Mouse (Mus musculus): ENCODE results near the gene Gm17387. TPM values are rescaled to one million over a fixed set of nuclear protein-coding genes. Genes with fewer than 3 reads are reported as not detected.

Gm17387 gene
- polyA plus RNA-seq (2012; rRNA removed): not detected in 2 replicates

GRCm38 (mm10) chr7:141028831-141029230, at the start of gene Gm17387:
Gene Gm17387, plus strand, starts transcription at chr7:141029131.

GRCm38 (mm10) chr7:141010593-141010992, 18.3 kb upstream of the Gm17387 start, which contains the start of gene Ifitm3:
Gene Ifitm3, minus strand, starts transcription at chr7:141010770.

GRCm38 (mm10) chr7:141017824-141018223, 11.1 kb upstream of the Gm17387 start, which contains the start of gene Ifitm6:
Gene Ifitm6, minus strand, starts transcription at chr7:141017924.

GRCm38 (mm10) chr7:141060426-141061242, 31.7 kb downstream of the Gm17387 start, which contains the start of gene B4galnt4:
Gene B4galnt4, plus strand, starts transcription at chr7:141061104.

GRCm38 (mm10) chr7:141077841-141078240, 48.9 kb downstream of the Gm17387 start, which contains the start of gene Pkp3:
Gene Pkp3, plus strand, starts transcription at chr7:141078218.

Other genes with a start within 250 kb of the Gm17387 start
- 0.14 and 0.26 TPM in 2 replicates for gene Syce1, start 241.3 kb upstream of the Gm17387 start, polyA plus RNA-seq (2012; rRNA removed)
- gene Zfp941, start 207.0 kb upstream of the Gm17387 start, polyA plus RNA-seq (2012; rRNA removed): 0.12 and 0.23 TPM in 2 replicates
- 22.0 and 24.3 TPM in 2 replicates for gene Urah, start 194.1 kb upstream of the Gm17387 start, polyA plus RNA-seq (2012; rRNA removed)
- 5.0 and 5.1 TPM in 2 replicates for gene Scgb1c1, start 183.6 kb upstream of the Gm17387 start, polyA plus RNA-seq (2012; rRNA removed)
- 0.28 and 0.41 TPM in 2 replicates for gene Odf3, start 181.3 kb upstream of the Gm17387 start, polyA plus RNA-seq (2012; rRNA removed)
- gene Gm45785, start 172.8 kb upstream of the Gm17387 start, polyA plus RNA-seq (2012; rRNA removed): not detected in 2 replicates
- 136 and 146 TPM in 2 replicates for gene Ric8a, start 172.2 kb upstream of the Gm17387 start, polyA plus RNA-seq (2012; rRNA removed)
- gene Bet1l, start 171.6 kb upstream of the Gm17387 start, polyA plus RNA-seq (2012; rRNA removed): 27.1 and 32.9 TPM in 2 replicates
- 62.6 and 66.1 TPM in 2 replicates for gene Psmd13, start 147.2 kb upstream of the Gm17387 start, polyA plus RNA-seq (2012; rRNA removed)
- 31.6 and 44.1 TPM in 2 replicates for gene Sirt3, start 146.8 kb upstream of the Gm17387 start, polyA plus RNA-seq (2012; rRNA removed)
- 4.1 and 5.5 TPM in 2 replicates for gene Cox8b, start 128.7 kb upstream of the Gm17387 start, polyA plus RNA-seq (2012; rRNA removed)
- gene Nlrp6, start 108.2 kb upstream of the Gm17387 start, polyA plus RNA-seq (2012; rRNA removed): 1.4 and 1.6 TPM in 2 replicates
- 61.1 and 72.6 TPM in 2 replicates for gene Pgghg, start 87.7 kb upstream of the Gm17387 start, polyA plus RNA-seq (2012; rRNA removed)
- gene Ifitm5, start 78.8 kb upstream of the Gm17387 start, polyA plus RNA-seq (2012; rRNA removed): 2.4 and 4.1 TPM in 2 replicates
- 0.60 TPM in 1 of 2 replicates, not detected in the other for gene Gm45717, start 73.2 kb upstream of the Gm17387 start, polyA plus RNA-seq (2012; rRNA removed)
- 1,395 and 2,043 TPM in 2 replicates for gene Ifitm2, start 73.1 kb upstream of the Gm17387 start, polyA plus RNA-seq (2012; rRNA removed)
- gene Ifitm1, start 61.9 kb upstream of the Gm17387 start, polyA plus RNA-seq (2012; rRNA removed): 658 and 1,418 TPM in 2 replicates
- 378 and 768 TPM in 2 replicates for gene Ifitm3, start 18.4 kb upstream of the Gm17387 start, polyA plus RNA-seq (2012; rRNA removed)
- gene Ifitm6, start 11.2 kb upstream of the Gm17387 start, polyA plus RNA-seq (2012; rRNA removed): 5.8 and 9.8 TPM in 2 replicates
- gene B4galnt4, start 32.0 kb downstream of the Gm17387 start, polyA plus RNA-seq (2012; rRNA removed): 3.2 and 3.5 TPM in 2 replicates
- 13.5 and 14.9 TPM in 2 replicates for gene Pkp3, start 49.1 kb downstream of the Gm17387 start, polyA plus RNA-seq (2012; rRNA removed)
- 11.4 and 12.8 TPM in 2 replicates for gene Sigirr, start 71.4 kb downstream of the Gm17387 start, polyA plus RNA-seq (2012; rRNA removed)
- 2.1 and 2.7 TPM in 2 replicates for gene Ano9, start 88.7 kb downstream of the Gm17387 start, polyA plus RNA-seq (2012; rRNA removed)
- 62.9 and 65.4 TPM in 2 replicates for gene Ptdss2, start 93.3 kb downstream of the Gm17387 start, polyA plus RNA-seq (2012; rRNA removed)
- gene Rnh1, start 143.7 kb downstream of the Gm17387 start, polyA plus RNA-seq (2012; rRNA removed): 248 and 267 TPM in 2 replicates
- gene Hras, start 164.9 kb downstream of the Gm17387 start, polyA plus RNA-seq (2012; rRNA removed): 87.5 and 94.7 TPM in 2 replicates
- gene Lrrc56, start 165.0 kb downstream of the Gm17387 start, polyA plus RNA-seq (2012; rRNA removed): 13.4 and 23.5 TPM in 2 replicates
- 3.1 and 4.9 TPM in 2 replicates for gene Lmntd2, start 184.9 kb downstream of the Gm17387 start, polyA plus RNA-seq (2012; rRNA removed)
- 46.2 and 50.8 TPM in 2 replicates for gene Rassf7, start 186.7 kb downstream of the Gm17387 start, polyA plus RNA-seq (2012; rRNA removed)
- 22.2 and 24.8 TPM in 2 replicates for gene Phrf1, start 199.7 kb downstream of the Gm17387 start, polyA plus RNA-seq (2012; rRNA removed)
- gene Irf7, start 237.3 kb downstream of the Gm17387 start, polyA plus RNA-seq (2012; rRNA removed): 57.8 and 77.3 TPM in 2 replicates
- 1.2 and 1.6 TPM in 2 replicates for gene Cdhr5, start 247.7 kb downstream of the Gm17387 start, polyA plus RNA-seq (2012; rRNA removed)

Data from ovary, adult 2 months (tissue).